Mouse (Mus musculus) small intestine, adult 2 months (tissue): ENCODE data around the gene Mast4. TPM values are rescaled to one million over a fixed set of nuclear protein-coding genes. Genes with fewer than 3 reads are reported as not detected.

Experiments
- H3K27ac ChIP-seq: fragments of 200-500 bp; 2 replicates; pipeline ENCODE4 v1.5.1; 2012; ENCODE audit warnings: low read depth, low read length, control low read depth, inconsistent platforms; ENCODE audit not compliant: insufficient read depth
- H3K27me3 ChIP-seq: fragments of 200-500 bp; 2 replicates; pipeline ENCODE4 v1.6.1; 2012; ENCODE audit warnings: mild to moderate bottlenecking, moderate library complexity, low read length, inconsistent platforms; ENCODE audit not compliant: control insufficient read depth, insufficient read depth
- H3K36me3 ChIP-seq: fragments of 200-500 bp; 2 replicates; pipeline ENCODE4 v1.6.1; 2012; ENCODE audit warnings: mild to moderate bottlenecking, low read length, control low read depth, inconsistent platforms; ENCODE audit not compliant: control insufficient read depth, insufficient read depth
- H3K4me1 ChIP-seq: fragments of 200-500 bp; 2 replicates; pipeline ENCODE4 v1.6.1; 2012; ENCODE audit warnings: low read length, inconsistent platforms, mixed read lengths; ENCODE audit not compliant: control insufficient read depth, insufficient read depth, insufficient read length
- H3K4me3 ChIP-seq: fragments of 200-500 bp; 2 replicates; pipeline ENCODE4 v1.5.1; 2012; ENCODE audit warnings: low read depth, mild to moderate bottlenecking, control low read depth, inconsistent platforms, low read length, moderate library complexity
- CTCF ChIP-seq: fragments of 200-500 bp; IDR thresholded peaks from 2 replicates; pipeline ENCODE4 v1.5.1; 2012; ENCODE audit warnings: low read depth, mild to moderate bottlenecking, control low read depth, inconsistent platforms, low read length, moderate library complexity, mixed read lengths; ENCODE audit not compliant: insufficient replicate concordance, insufficient read length; ENCODE audit errors: extremely low read depth
- POLR2A ChIP-seq: fragments of 200-500 bp; IDR thresholded peaks from 2 replicates; pipeline ENCODE4 v1.6.1; 2012; ENCODE audit warnings: low read depth, mild to moderate bottlenecking, control low read depth, inconsistent platforms, low read length, moderate library complexity
- WGBS: fragments of 180-500 bp; shearing (Covaris S2); methylation state at CpG from one replicate; pipeline ENCODE4 v1.1.7; 2018; 5-methylcytosine and 5-hydroxymethylcytosine counted together
- polyA plus RNA-seq: library from polyadenylated mRNA; depleted of rRNA; stranded (reverse); fragments of >200 nt; gene quantifications from 2 replicates; pipeline ENCODE4 v1.2.3, GENCODE M21; 2012

The Mast4 gene
- polyA plus RNA-seq, 1 experiment, result 5.3 TPM

DNA sequence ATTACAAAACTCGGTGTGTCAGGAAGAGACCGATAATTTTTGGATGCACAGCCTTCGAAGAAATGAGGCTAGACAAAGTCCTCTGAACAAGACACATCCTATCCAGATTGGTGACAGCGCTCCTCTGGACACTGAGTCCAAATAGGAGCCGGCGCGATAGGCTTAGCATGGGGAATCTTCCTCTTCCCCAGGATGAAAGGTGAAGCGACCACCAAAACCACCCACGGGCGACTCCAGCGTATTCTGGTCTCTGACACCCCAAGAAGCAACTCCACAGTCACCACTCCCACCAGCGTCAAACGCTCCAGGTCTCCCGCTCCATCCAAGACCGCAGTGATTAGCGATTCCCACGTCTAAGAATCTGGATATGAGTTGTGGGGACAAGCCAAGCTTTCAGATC lies 1.1 kb downstream of the Mast4 start:
- TF ChIP-seq POLR2A, result no peak
- no peak for TF ChIP-seq CTCF
- WGBS, result 5% methylated on average over 17 of the region's 17 CpGs

GRCm38 (mm10) chr13:103332731-103333130 lies 1.6 kb downstream of the Mast4 start:
- Histone ChIP-seq H3K27me3 (peaks cover 19% of the 10 kb centered on the region), H3K4me1 (peaks cover 10% of the 10 kb centered on the region; the same call in 1 of the 2 replicates), H3K4me3 (no peak overlapping the region), H3K27ac (no peak overlapping the region), H3K36me3 (no peaks in the 10 kb centered on the region)
- WGBS, result 16% methylated on average over 9 of the region's 9 CpGs
- TF ChIP-seq POLR2A, result no peak
- TF ChIP-seq CTCF, result no peak

More for the DNA sequence above, 1.1 kb downstream of the Mast4 start:
- peaks cover 19% of the 10 kb centered on the region for H3K27me3 ChIP-seq
- no peak overlapping the region for H3K27ac ChIP-seq
- H3K4me3 ChIP-seq, result peak overlapping the region; percentile 83
- H3K4me1 ChIP-seq, result peaks cover 10% of the 10 kb centered on the region; the same call in 1 of the 2 replicates
- H3K36me3 ChIP-seq, result no peaks in the 10 kb centered on the region

- no peak for TF ChIP-seq CTCF
- TF ChIP-seq POLR2A, result no peak
- 43% methylated on average over 7 of the region's 7 CpGs for WGBS
- H3K27ac ChIP-seq, result no peak overlapping the region
- no peak overlapping the region for H3K4me3 ChIP-seq
- H3K4me1 ChIP-seq, result peaks cover 10% of the 10 kb centered on the region; the same call in 1 of the 2 replicates
- no peaks in the 10 kb centered on the region for H3K36me3 ChIP-seq
- H3K27me3 ChIP-seq, result peaks cover 19% of the 10 kb centered on the region
Observed at GRCm38 (mm10) chr13:103331096-103331495, 3.2 kb downstream of the Mast4 start.

DNA sequence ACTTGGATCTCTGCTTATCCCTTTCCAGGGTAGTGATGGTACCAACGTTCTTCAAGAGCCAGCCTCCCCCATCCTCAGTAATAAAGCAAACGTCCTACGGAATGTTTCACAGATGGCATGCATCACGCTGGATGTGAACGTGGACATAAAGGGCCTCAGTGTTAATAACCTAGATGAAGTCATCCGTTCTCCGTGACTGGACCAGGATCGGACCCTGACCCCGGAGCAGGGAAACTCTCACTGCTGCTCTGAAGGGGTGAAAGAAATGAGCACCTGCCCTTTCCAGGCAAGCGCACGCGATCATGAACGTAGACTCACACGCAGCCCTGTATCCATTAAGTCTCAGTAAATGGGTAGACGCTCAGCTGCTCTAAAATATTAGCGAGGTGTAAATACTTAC lies 6.0 kb downstream of the Mast4 start:
- 0 out of 2 replicates have a peak, but pooled peaks cover 2% of the 10 kb centered on the region for H3K4me1 ChIP-seq
- no peak overlapping the region for H3K4me3 ChIP-seq
- peaks cover 3% of the 10 kb centered on the region for H3K27me3 ChIP-seq
- TF ChIP-seq POLR2A, result no peak
- TF ChIP-seq CTCF, result no peak
- H3K27ac ChIP-seq, result no peak overlapping the region
- H3K36me3 ChIP-seq, result no peaks in the 10 kb centered on the region
- WGBS, result 80% methylated on average over 16 of the region's 16 CpGs

GRCm38 (mm10) chr13:103327843-103328242 lies 6.5 kb downstream of the Mast4 start:
- Histone ChIP-seq H3K27me3 (no peaks in the 10 kb centered on the region; the same call in 1 of the 2 replicates), H3K4me3 (no peak overlapping the region), H3K4me1 (0 out of 2 replicates have a peak, but pooled peaks cover 2% of the 10 kb centered on the region), H3K36me3 (no peaks in the 10 kb centered on the region), H3K27ac (no peak overlapping the region)
- 64% methylated on average over 9 of the region's 9 CpGs for WGBS
- TF ChIP-seq POLR2A (no peak), CTCF (no peak)

- Histone ChIP-seq H3K4me3 (no peak overlapping the region), H3K27ac (no peak overlapping the region), H3K36me3 (no peaks in the 10 kb centered on the region), H3K4me1 (0 out of 2 replicates have a peak, but pooled peaks cover 2% of the 10 kb centered on the region), H3K27me3 (no peaks in the 10 kb centered on the region)
- 65% methylated on average over 13 of the region's 13 CpGs for WGBS
- TF ChIP-seq POLR2A (no peak), CTCF (no peak)
Observed at GRCm38 (mm10) chr13:103326186-103326585, 8.1 kb downstream of the Mast4 start.

DNA sequence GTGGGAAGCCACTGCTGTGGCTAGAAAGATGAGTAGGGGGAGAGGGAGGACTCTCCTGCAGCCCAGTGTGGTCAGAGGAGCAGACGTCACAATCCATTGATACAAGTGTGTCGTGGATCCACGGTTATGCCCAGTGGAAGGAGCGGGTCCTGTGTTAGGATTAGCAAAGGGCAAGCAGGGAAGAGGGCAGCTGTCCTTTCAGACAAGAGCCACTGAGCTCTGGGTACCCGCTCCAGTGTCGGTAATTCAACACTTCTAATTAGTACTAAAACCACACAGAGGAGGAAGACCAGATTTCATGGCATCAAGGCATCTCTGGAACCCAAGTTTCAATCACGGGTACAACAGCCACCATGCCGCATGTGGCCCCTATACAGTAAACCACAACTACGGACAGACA lies 14.4 kb downstream of the Mast4 start:
- H3K4me3 ChIP-seq, result no peak overlapping the region
- no peak overlapping the region for H3K27ac ChIP-seq
- H3K4me1 ChIP-seq, result no peaks in the 10 kb centered on the region
- no peak for TF ChIP-seq CTCF
- TF ChIP-seq POLR2A, result no peak
- WGBS, result 86% methylated on average over 9 of the region's 9 CpGs
- no peaks in the 10 kb centered on the region for H3K36me3 ChIP-seq
- H3K27me3 ChIP-seq, result no peaks in the 10 kb centered on the region

GRCm38 (mm10) chr13:103319317-103319716 lies 15.0 kb downstream of the Mast4 start:
- TF ChIP-seq POLR2A, result no peak
- no peaks in the 10 kb centered on the region for H3K36me3 ChIP-seq
- 15% methylated on average over 2 of the region's 3 CpGs for WGBS
- H3K4me1 ChIP-seq, result no peaks in the 10 kb centered on the region
- no peaks in the 10 kb centered on the region for H3K27me3 ChIP-seq
- H3K4me3 ChIP-seq, result no peak overlapping the region
- H3K27ac ChIP-seq, result no peak overlapping the region
